Mouse (Mus musculus) kidney, embryonic 16.5 days (tissue): ENCODE measurements around the gene Zbtb8os. TPM values are rescaled to one million over a fixed set of nuclear protein-coding genes. Genes with fewer than 3 reads are reported as not detected.
A peak's percentile ranks its signal among the peaks of the same experiment; 100 is the strongest.

Experiments used
- ATAC-seq: fragments of 200-750 bp; cut with Nextera tagmentation; 2 replicates; pipeline ENCODE4 v1.8.0; 2017; ENCODE audit warnings: moderate TSS enrichment; ENCODE audit not compliant: low FRiP score, low TSS enrichment
- H3K27ac ChIP-seq: fragments of 300-500 bp; sonication (generic); 2 replicates; pipeline ENCODE4 v1.5.1; 2014; ENCODE audit warnings: low read length
- H3K27me3 ChIP-seq: fragments of 300-500 bp; sonication (generic); 2 replicates; pipeline ENCODE4 v1.6.1; 2014; ENCODE audit warnings: low read length, control low read depth, mixed read lengths; ENCODE audit not compliant: insufficient read depth
- H3K36me3 ChIP-seq: fragments of 300-500 bp; sonication (generic); 2 replicates; pipeline ENCODE4 v1.6.1; 2014; ENCODE audit warnings: low read length, control low read depth, mixed read lengths; ENCODE audit not compliant: insufficient read depth
- H3K4me1 ChIP-seq: fragments of 300-500 bp; sonication (generic); 2 replicates; pipeline ENCODE4 v1.6.1; 2014; ENCODE audit warnings: low read length, control low read depth, mixed read lengths; ENCODE audit not compliant: insufficient read depth
- H3K4me2 ChIP-seq: fragments of 300-500 bp; sonication (generic); replicated peaks from 2 replicates; pipeline ENCODE4 v1.6.1; 2014; ENCODE audit warnings: low read depth, low read length
- H3K4me3 ChIP-seq: fragments of 300-500 bp; sonication (generic); 2 replicates; pipeline ENCODE4 v1.5.1; 2014; ENCODE audit warnings: mild to moderate bottlenecking, low read length
- H3K9ac ChIP-seq: fragments of 300-500 bp; sonication (generic); replicated peaks from 2 replicates; pipeline ENCODE4 v1.6.1; 2014; ENCODE audit warnings: low read length
- H3K9me3 ChIP-seq: fragments of 300-500 bp; sonication (generic); 2 replicates; pipeline ENCODE4 v1.6.1; 2016; ENCODE audit warnings: low read length, control low read depth
- WGBS: fragments of 180-500 bp; shearing (Covaris S2); extraction: QIAGEN DNeasy Blood & Tissue Kit; methylation state at CpG from one replicate; pipeline ENCODE4 v1.1.7; 2014; 5-methylcytosine and 5-hydroxymethylcytosine counted together
- polyA plus RNA-seq: library from polyadenylated mRNA; unstranded; fragments of >200 nt; fragmentation: Nextera tagmentation; extraction: Ambion mirVana; gene quantifications from 2 replicates; pipeline ENCODE4 v1.2.1, GENCODE M21; 2015

Gene Zbtb8os
- polyA plus RNA-seq, 1 experiment from 2014 or later: 45.1 TPM

DNA sequence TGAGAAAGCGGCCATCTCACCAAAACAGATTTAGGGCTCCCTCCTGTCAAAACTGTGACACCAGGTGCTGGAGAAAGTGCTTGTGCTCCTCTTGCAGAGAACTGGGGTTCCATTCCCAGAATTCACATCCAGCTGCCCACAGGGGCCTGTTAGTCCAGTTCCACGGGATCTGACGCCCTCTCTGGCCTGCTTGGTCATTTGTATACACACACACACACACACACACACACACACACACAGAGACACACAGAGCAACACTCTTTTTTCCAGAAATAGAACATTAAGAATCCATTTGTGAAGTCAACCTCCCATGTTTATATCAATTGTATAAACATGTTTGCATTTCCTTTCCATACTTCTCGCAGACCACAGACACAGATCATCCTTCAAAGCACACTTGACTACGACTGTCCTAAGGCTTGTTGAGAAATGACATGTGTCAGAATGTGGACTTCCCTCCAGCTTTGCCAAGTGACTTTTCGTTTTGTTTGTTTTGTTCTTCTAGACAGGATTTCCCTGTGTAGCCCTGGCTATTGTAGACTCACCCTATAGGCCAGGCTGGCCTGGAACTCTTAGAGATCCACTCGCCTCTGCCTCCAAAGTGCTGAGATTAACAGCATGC lies 55.6 kb downstream of the Zbtb8os start:
- Histone ChIP-seq H3K4me2 (no peak overlapping the region), H3K27me3 (no peaks in the 10 kb centered on the region), H3K4me1 (peaks cover 8% of the 10 kb centered on the region; the same call in 1 of the 2 replicates), H3K4me3 (no peak overlapping the region), H3K36me3 (no peaks in the 10 kb centered on the region), H3K9me3 (no peaks in the 10 kb centered on the region), H3K27ac (no peak overlapping the region), H3K9ac (no peak overlapping the region)
- WGBS: 83% methylated on average over 7 of the region's 7 CpGs
- ATAC-seq: no peak

DNA sequence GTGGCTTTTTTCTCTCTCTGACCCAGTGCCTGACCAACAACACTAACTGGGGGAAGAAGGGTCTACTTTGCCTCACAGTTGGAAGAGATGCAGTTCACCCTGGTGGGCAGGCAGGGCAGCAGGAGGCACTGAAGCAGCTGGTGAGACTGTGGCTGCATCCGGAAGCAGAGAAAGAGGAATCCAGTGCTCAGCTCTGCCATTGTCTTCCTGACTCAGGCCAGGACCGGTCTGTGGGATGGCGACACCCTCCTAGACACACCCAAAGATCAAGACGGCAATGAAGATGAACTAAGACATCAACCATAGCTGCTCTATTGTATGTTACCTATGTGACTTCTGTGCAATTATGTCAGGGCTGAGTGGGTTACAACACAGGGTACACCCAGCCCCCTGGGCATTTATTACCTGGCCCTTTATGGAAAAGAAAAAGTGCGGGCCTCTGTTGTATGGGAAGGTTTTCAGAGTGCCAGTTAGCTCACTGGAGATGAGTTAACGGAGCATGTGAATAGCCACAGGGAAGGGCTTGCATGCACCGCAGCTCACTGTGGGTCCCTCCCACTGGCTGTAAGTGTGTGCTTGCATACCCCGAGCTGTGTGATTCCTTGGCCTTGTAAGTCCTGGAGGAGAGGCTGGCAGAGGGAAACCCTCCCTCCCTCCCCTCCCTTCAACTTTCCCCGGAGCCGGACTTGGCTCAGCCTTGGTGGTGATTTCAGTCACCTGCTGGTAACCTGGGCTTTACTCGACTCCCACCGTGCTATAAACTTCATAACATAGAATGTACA lies 58.8 kb downstream of the Zbtb8os start:
- no peak overlapping the region for H3K4me2 ChIP-seq
- peak; percentile 65; the same call in 1 of the 2 replicates for ATAC-seq
- H3K9me3 ChIP-seq: no peaks in the 10 kb centered on the region
- no peaks in the 10 kb centered on the region for H3K36me3 ChIP-seq
- 21% methylated on average over 12 of the region's 12 CpGs for WGBS
- H3K9ac ChIP-seq: peak overlapping the region; percentile 8; the same call in 1 of the 2 replicates
- H3K27me3 ChIP-seq: no peaks in the 10 kb centered on the region
- 0 out of 2 replicates have a peak overlapping the region, but pooled peaks have one; percentile 21 for H3K27ac ChIP-seq
- H3K4me1 ChIP-seq: peaks cover 8% of the 10 kb centered on the region; the same call in 1 of the 2 replicates
- no peak overlapping the region for H3K4me3 ChIP-seq

DNA sequence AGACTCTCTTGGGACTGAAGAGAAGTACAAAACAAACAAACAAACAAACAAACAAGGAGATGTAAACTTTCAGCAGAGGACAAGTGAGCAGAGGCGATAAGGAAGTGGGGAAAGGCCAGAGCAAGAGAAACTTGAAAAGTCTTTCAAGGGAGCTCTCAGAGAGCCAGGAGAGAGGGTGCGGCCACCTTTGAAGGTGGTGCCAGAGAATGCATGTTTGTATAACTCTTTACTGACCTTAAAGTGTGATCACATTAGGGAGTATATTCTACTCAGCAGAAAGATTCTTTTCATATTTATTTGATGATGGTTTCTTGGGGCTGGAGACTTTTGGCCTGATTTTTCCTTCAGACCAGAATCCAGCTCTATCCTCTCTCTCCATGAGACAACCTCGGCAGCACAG lies 61.5 kb downstream of the Zbtb8os start:
- Histone ChIP-seq H3K4me2 (no peak overlapping the region), H3K36me3 (no peaks in the 10 kb centered on the region), H3K4me1 (peaks cover 8% of the 10 kb centered on the region; the same call in 1 of the 2 replicates), H3K9me3 (no peaks in the 10 kb centered on the region), H3K27me3 (no peaks in the 10 kb centered on the region), H3K27ac (no peak overlapping the region), H3K4me3 (no peak overlapping the region), H3K9ac (no peak overlapping the region)
- no peak for ATAC-seq
- 79% methylated on average over 3 of the region's 3 CpGs for WGBS

DNA sequence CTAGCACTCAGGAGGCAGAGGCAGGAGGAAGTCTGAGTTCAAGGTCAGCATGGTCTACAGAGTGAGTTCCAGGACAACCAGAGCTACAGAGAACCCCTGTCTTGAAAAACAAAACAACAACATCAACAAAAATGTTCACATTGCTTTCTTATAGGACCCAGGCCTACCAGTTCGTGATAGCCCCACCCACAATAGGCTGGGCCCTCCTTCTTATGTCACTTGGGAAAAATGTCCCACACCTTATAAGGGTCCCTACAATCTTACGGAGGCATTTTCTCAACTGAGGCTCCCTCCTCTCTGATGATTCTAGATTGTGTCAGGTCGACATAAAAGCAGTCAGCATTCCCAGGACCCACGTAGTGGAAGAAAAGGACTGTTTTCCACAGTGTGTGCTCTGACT lies 64.3 kb downstream of the Zbtb8os start:
- H3K9ac ChIP-seq: no peak overlapping the region
- ATAC-seq: no peak
- no peaks in the 10 kb centered on the region for H3K36me3 ChIP-seq
- no peak overlapping the region for H3K4me3 ChIP-seq
- no peak overlapping the region for H3K27ac ChIP-seq
- H3K4me1 ChIP-seq: no peaks in the 10 kb centered on the region
- no peaks in the 10 kb centered on the region for H3K9me3 ChIP-seq
- no peaks in the 10 kb centered on the region for H3K27me3 ChIP-seq
- no peak overlapping the region for H3K4me2 ChIP-seq
- 79% methylated on average over 4 of the region's 4 CpGs for WGBS

Other genes starting within 250 kb of the Zbtb8os start
- gene Tmem54, start 230.1 kb upstream of the Zbtb8os start, polyA plus RNA-seq: 11.5 and 14.5 TPM in 2 replicates
- gene Hpca, start 213.7 kb upstream of the Zbtb8os start, polyA plus RNA-seq: 1.6 and 2.2 TPM in 2 replicates
- 3.0 and 3.4 TPM in 2 replicates for gene Fndc5, start 198.7 kb upstream of the Zbtb8os start, polyA plus RNA-seq
- gene S100pbp, start 146.0 kb upstream of the Zbtb8os start, polyA plus RNA-seq: 23.2 and 25.6 TPM in 2 replicates
- gene Yars, start 145.9 kb upstream of the Zbtb8os start, polyA plus RNA-seq: 85.0 and 89.6 TPM in 2 replicates
- 9.3 and 10.4 TPM in 2 replicates for gene C77080, start 74.3 kb upstream of the Zbtb8os start, polyA plus RNA-seq
- 1.2 and 1.3 TPM in 2 replicates for gene Sync, start 48.1 kb upstream of the Zbtb8os start, polyA plus RNA-seq
- 383 and 405 TPM in 2 replicates for gene Rbbp4, start 325 bp upstream of the Zbtb8os start, polyA plus RNA-seq
- 17.2 and 18.4 TPM in 2 replicates for gene Zbtb8a, start 42.4 kb downstream of the Zbtb8os start, polyA plus RNA-seq
- gene Zbtb8b, start 105.2 kb downstream of the Zbtb8os start, polyA plus RNA-seq: 5.7 and 5.8 TPM in 2 replicates
- 31.8 and 33.6 TPM in 2 replicates for gene Bsdc1, start 125.9 kb downstream of the Zbtb8os start, polyA plus RNA-seq
- gene Tssk3, start 155.3 kb downstream of the Zbtb8os start, polyA plus RNA-seq: not detected in 2 replicates
- gene Fam229a, start 155.5 kb downstream of the Zbtb8os start, polyA plus RNA-seq: 0.35 TPM in 1 of 2 replicates, not detected in the other
- 761 and 859 TPM in 2 replicates for gene Marcksl1, start 177.9 kb downstream of the Zbtb8os start, polyA plus RNA-seq
- 285 and 304 TPM in 2 replicates for gene Hdac1, start 207.0 kb downstream of the Zbtb8os start, polyA plus RNA-seq
- 10.8 and 13.0 TPM in 2 replicates for gene Lck, start 237.9 kb downstream of the Zbtb8os start, polyA plus RNA-seq
- gene Fam167b, start 242.9 kb downstream of the Zbtb8os start, polyA plus RNA-seq: 35.9 and 37.8 TPM in 2 replicates